Mouse (Mus musculus): ENCODE results near the gene Stac2.

Stac2 gene

DNA sequence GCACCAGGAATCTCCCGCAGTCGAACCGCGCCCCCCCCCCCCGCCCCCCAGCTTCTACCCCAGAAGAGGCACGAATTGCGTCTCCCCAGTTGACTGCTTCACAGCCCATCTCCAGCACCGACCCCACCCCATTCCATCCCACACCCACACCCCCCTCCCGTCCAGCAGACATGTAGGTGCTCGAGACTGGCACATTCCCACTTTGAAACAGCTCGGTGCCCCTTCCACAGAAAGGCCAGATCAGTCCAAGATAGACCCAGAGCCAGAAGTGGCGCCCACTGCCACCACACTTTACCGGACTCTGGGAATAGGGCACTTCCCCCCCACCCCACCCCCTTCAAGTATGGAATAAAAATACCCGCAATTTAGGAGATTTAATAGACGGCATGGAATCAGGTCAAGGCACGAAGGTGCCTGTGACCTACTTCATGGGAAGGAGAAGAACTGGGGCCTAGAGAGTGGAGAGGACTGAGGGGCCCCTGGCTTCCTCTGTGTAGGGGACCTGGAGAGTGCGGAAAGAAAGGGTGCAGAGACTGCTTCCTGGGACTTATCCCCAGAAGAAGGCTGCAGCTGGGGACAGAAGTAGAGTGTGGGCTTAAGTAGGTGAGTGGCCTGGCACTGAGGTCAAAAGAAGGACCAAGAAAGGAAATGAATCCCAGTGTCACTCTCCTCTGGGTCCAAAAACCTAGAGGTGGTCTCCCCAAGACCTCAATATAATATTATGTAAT lies 66.4 kb downstream of the Stac2 start:
- DNase-seq (ENCODE audit: low read depth, low spot score) = no peak
- Histone ChIP-seq H3K36me3 (ENCODE audit: control insufficient read depth, insufficient read depth, low read length, poor library complexity, severe bottlenecking) (peaks cover 4% of the 10 kb centered on the region), H3K27me3 (ENCODE audit: control insufficient read depth, insufficient read depth, low read length, poor library complexity, severe bottlenecking) (no peaks in the 10 kb centered on the region)
